Mouse (Mus musculus): ENCODE measurements at regions not wholly inside any gene's neighbourhood (a gene's known extent, or its start where the extent isn't known, plus 50 kb on each side); places are given as distances from the start of the nearest gene placed in this dataset.

DNA sequence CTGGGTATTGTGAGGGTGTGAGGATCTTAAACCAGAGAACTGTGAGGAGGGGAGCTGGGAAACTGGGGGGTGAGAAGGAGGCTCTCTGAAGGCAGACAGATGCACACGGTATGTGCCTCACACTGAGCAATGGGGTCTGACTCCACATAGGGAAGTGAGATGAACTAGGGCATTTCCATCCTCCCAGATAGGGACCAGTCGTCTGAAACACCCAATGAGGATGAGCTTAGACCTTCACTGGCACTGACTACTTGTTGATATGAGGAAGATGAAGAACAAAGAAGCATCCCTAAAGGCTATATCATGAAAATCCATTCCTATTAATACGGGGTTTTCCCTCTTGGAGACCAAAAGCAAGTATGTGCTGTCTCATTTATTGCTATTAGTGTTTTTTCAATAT lies 115.3 kb downstream of the Cxcl12 start:
- ATAC-seq (replicated peaks; ENCODE audit: low FRiP score, low read depth): no peak
- WGBS: 78% methylated on average over 3 of the region's 3 CpGs

DNA sequence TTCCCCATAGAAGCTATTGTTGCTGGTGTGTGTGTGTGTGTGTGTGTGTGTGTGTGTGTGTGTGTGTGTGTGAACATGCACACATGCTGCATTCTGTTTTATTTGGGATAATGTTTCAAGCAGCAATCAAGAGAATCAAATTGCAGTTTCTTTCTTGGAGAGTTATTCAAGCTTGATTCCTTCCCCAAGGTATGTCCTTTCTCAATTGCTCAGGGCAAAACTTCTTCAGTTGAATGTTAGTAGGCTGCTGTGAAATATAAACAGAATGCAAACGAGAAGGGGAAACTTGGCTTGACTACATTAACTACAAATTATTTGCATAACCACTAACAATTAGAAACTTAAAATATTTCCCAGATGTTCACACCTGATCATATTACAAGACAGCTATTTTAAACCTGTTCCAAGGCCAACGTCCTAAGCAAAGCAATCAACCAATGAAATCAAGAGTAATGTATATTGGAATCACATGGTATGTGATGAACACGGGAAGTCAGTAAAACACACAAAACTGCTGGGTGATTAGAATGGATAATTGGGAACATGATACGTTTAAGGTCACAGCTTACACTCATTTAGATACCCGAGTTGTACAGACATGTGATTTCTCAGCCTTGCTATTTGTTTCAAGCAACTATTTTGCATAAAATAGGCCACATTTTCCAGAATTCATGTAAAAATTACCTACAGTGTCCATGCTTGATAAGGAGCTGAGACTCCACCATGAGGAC lies 116.2 kb downstream of the Cxcl12 start:
- WGBS: 39% methylated on average over 5 of the region's 5 CpGs

More for the DNA sequence above, 115.3 kb downstream of the Cxcl12 start:
- Histone ChIP-seq H3K27me3 (ENCODE audit: insufficient read depth, low read length) (no peaks in the 10 kb centered on the region), H3K27ac (no peak overlapping the region), H3K36me3 (ENCODE audit: insufficient read depth, low read length) (no peaks in the 10 kb centered on the region), H3K4me2 (ENCODE audit: low read length) (no peak overlapping the region), H3K9me3 (replicated peaks; ENCODE audit: low read length) (no peaks in the 10 kb centered on the region), H3K4me1 (replicated peaks; ENCODE audit: insufficient read depth, low read length) (no peaks in the 10 kb centered on the region), H3K4me3 (replicated peaks; ENCODE audit: low read depth, low read length) (no peak overlapping the region), H3K9ac (ENCODE audit: low read depth, low read length) (no peak overlapping the region)
- DNase-seq (ENCODE audit: low spot score): no peak
- no peak for TF ChIP-seq CTCF (IDR thresholded peaks at IDR 0.05; ENCODE audit: low read depth)

DNA sequence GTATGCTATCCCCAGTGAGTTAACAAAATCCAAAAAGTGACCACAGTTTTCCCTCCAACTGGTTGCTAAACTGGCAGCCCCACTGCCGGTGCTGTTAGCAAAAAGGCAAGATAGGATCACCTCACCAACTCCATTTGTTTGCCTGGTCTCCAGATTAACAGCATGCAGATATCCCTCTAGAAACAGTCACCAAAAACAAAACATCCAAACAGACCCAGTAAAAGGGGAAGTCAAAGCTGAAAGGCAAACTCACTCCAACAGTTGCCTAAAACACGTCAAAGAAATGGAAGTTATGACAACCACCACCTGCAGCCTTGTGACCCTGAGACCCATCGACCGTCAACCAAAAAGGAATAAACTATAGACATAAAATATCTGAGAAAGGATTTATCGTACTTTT lies 119.1 kb downstream of the Cxcl12 start:
- Histone ChIP-seq H3K27me3 (ENCODE audit: insufficient read depth, low read length) (no peaks in the 10 kb centered on the region), H3K9me3 (replicated peaks; ENCODE audit: low read length) (no peaks in the 10 kb centered on the region), H3K27ac (no peak overlapping the region), H3K4me3 (replicated peaks; ENCODE audit: low read depth, low read length) (no peak overlapping the region), H3K4me1 (replicated peaks; ENCODE audit: insufficient read depth, low read length) (no peaks in the 10 kb centered on the region), H3K4me2 (ENCODE audit: low read length) (no peak overlapping the region), H3K9ac (ENCODE audit: low read depth, low read length) (no peak overlapping the region), H3K36me3 (ENCODE audit: insufficient read depth, low read length) (no peaks in the 10 kb centered on the region)
- 86% methylated on average over 5 of the region's 5 CpGs for WGBS
- TF ChIP-seq CTCF (IDR thresholded peaks at IDR 0.05; ENCODE audit: low read depth): no peak
- DNase-seq (ENCODE audit: low spot score): no peak
- no peak for ATAC-seq (replicated peaks; ENCODE audit: low FRiP score, low read depth)

More for the DNA sequence above, 116.2 kb downstream of the Cxcl12 start:
- TF ChIP-seq CTCF (IDR thresholded peaks at IDR 0.05; ENCODE audit: low read depth): no peak
- Histone ChIP-seq H3K4me3 (replicated peaks; ENCODE audit: low read depth, low read length) (no peak overlapping the region), H3K4me1 (replicated peaks; ENCODE audit: insufficient read depth, low read length) (no peaks in the 10 kb centered on the region), H3K36me3 (ENCODE audit: insufficient read depth, low read length) (no peaks in the 10 kb centered on the region), H3K27ac (no peak overlapping the region), H3K9me3 (replicated peaks; ENCODE audit: low read length) (no peaks in the 10 kb centered on the region), H3K4me2 (ENCODE audit: low read length) (no peak overlapping the region), H3K9ac (ENCODE audit: low read depth, low read length) (no peak overlapping the region), H3K27me3 (ENCODE audit: insufficient read depth, low read length) (no peaks in the 10 kb centered on the region)
- ATAC-seq (replicated peaks; ENCODE audit: low FRiP score, low read depth) (no peak), DNase-seq (ENCODE audit: low spot score) (peak; percentile 52)

DNA sequence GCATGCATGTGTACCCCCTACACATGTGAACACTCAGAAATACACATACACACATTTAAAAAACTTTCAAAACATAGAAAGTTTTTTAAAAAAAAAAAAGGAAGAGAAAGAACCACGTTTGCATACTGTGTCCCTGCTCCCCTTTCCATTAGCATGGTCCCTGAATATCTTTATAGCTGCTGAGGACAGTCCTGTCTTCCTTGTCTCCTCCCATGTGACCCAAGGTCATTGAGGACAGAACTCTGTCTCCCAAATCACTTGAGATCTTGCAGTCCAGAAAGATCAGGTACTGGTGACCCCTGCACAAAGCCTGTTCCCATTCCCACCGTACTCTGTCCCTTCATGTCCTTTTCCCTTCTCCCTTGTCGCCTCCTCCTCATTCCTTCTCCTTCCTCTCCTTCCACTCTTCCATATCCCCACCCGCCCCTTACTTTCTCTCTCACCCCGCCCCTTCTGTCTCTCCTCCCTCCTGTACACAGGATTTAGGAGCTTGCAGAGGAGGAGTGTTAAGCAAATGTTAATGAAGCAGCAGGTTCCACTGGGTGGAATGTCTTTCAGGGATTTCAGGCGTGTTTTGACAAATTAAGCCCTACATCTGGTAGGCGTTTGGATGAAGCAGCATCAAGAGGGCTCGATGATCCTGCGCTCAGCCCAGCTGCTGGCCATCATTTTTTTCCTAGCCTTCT lies 125.6 kb downstream of the Cxcl12 start:
- peak overlapping the region; percentile 21; the same call in 1 of the 2 replicates for H3K4me2 ChIP-seq (ENCODE audit: low read length)
- WGBS: 19% methylated on average over 9 of the region's 9 CpGs

DNA sequence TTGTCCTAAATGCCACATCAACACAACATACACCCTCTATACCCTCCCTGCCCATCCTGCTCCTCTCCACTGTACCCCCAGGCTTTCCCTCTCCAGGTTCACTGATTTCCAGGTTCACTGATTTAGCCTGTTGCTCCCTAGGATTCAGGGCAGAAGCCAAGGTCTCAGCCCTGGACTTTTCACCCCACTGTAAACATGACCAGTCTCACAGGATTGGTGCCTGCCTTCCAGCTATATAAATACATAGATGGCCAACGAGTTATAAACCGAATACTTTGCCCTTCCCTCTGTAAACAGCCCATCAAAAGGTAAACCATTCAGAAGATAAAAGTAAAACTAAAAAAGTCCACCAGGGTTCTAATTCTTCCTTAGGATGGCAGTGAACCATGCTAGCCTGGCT lies 129.6 kb downstream of the Cxcl12 start:
- no peaks in the 10 kb centered on the region for H3K36me3 ChIP-seq (ENCODE audit: insufficient read depth, low read length)
- DNase-seq (ENCODE audit: low spot score): no peak
- 86% methylated on average over 2 of the region's 2 CpGs for WGBS
- no peak overlapping the region for H3K4me3 ChIP-seq (replicated peaks; ENCODE audit: low read depth, low read length)
- ATAC-seq (replicated peaks; ENCODE audit: low FRiP score, low read depth): no peak
- no peaks in the 10 kb centered on the region for H3K27me3 ChIP-seq (ENCODE audit: insufficient read depth, low read length)
- no peaks in the 10 kb centered on the region for H3K9me3 ChIP-seq (replicated peaks; ENCODE audit: low read length)
- no peak overlapping the region for H3K9ac ChIP-seq (ENCODE audit: low read depth, low read length)
- no peak for TF ChIP-seq CTCF (IDR thresholded peaks at IDR 0.05; ENCODE audit: low read depth)
- H3K27ac ChIP-seq: no peak overlapping the region
- no peaks in the 10 kb centered on the region for H3K4me1 ChIP-seq (replicated peaks; ENCODE audit: insufficient read depth, low read length)
- no peak overlapping the region for H3K4me2 ChIP-seq (ENCODE audit: low read length)

More for the DNA sequence above, 125.6 kb downstream of the Cxcl12 start:
- H3K27ac ChIP-seq: no peak overlapping the region
- no peaks in the 10 kb centered on the region for H3K36me3 ChIP-seq (ENCODE audit: insufficient read depth, low read length)
- ATAC-seq (replicated peaks; ENCODE audit: low FRiP score, low read depth) (0 out of 2 replicates have a peak, but pooled peaks have one; percentile 17), DNase-seq (ENCODE audit: low spot score) (peak; percentile 77)
- TF ChIP-seq CTCF (IDR thresholded peaks at IDR 0.05; ENCODE audit: low read depth): no peak
- H3K9ac ChIP-seq (ENCODE audit: low read depth, low read length): no peak overlapping the region
- no peak overlapping the region for H3K4me3 ChIP-seq (replicated peaks; ENCODE audit: low read depth, low read length)
- H3K4me1 ChIP-seq (replicated peaks; ENCODE audit: insufficient read depth, low read length): no peaks in the 10 kb centered on the region
- H3K9me3 ChIP-seq (replicated peaks; ENCODE audit: low read length): no peaks in the 10 kb centered on the region
- no peaks in the 10 kb centered on the region for H3K27me3 ChIP-seq (ENCODE audit: insufficient read depth, low read length)

DNA sequence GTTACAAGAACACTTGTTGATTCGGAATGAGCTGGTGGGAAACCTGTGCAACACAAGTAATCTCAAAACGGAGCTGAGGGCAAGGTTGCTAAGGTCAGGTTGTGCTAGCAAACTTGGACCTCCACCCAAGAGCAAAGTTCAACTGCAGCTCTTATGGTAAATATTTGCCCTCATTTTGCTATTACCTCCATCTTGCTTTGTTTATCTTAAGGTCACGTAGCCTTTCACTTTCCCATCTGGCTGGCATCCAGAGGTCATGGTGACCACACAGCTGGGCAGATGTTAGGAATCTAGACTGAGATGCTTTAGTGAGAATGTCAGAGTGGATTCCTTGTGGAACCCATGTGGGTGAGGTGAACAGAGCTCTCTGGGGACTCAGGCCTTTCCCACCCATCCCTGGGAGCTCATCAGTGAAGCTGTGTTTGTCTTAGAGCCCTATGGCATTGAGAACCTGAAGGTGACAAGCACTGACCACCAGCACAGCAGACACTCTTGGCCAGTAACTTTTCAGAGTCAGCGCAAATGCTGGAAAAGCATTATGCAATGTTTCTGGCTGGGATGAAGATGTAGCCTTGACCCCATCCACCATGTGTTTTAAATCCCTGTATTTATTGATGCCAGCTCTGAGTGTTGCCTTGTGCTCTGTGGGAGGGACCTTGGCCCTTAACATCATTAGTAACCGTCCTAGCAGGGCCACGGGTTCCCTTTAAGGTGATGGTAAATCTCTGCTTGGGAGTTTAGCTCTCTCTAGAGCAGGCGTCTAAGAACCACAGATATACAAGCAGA lies 131.4 kb downstream of the Cxcl12 start:
- Histone ChIP-seq H3K27ac (no peak overlapping the region), H3K4me3 (replicated peaks; ENCODE audit: low read depth, low read length) (no peak overlapping the region), H3K9me3 (replicated peaks; ENCODE audit: low read length) (no peaks in the 10 kb centered on the region), H3K4me2 (ENCODE audit: low read length) (no peak overlapping the region), H3K9ac (ENCODE audit: low read depth, low read length) (no peak overlapping the region), H3K4me1 (replicated peaks; ENCODE audit: insufficient read depth, low read length) (no peaks in the 10 kb centered on the region), H3K27me3 (ENCODE audit: insufficient read depth, low read length) (no peaks in the 10 kb centered on the region), H3K36me3 (ENCODE audit: insufficient read depth, low read length) (no peaks in the 10 kb centered on the region)
- no peak for TF ChIP-seq CTCF (IDR thresholded peaks at IDR 0.05; ENCODE audit: low read depth)
- no peak for ATAC-seq (replicated peaks; ENCODE audit: low FRiP score, low read depth)
- no peak for DNase-seq (ENCODE audit: low spot score)
- WGBS: 54% methylated on average over 7 of the region's 7 CpGs
